Mouse (Mus musculus) heart, postnatal 14 days (tissue): Measurements from ENCODE around the gene Fkbp6. TPM values are rescaled to one million over a fixed set of nuclear protein-coding genes. Genes with fewer than 3 reads are reported as not detected.

Experiments used
- DNase-seq, 2 experiments: peaks; one replicate each; pipeline ENCODE4 v3.0.0; 2021 to 2022
- intact Hi-C: fragments of 180-260 bp; cut with DNase I; formaldehyde crosslinking; loops from one replicate; pipeline ENCODE4 v1.15.1; 2025
- total RNA-seq, 2 experiments: library from RNA; stranded (reverse); gene quantifications; 2 replicates each; pipeline ENCODE4 v1.2.3; 2021

The Fkbp6 gene
- total RNA-seq, 2 experiments from 2014 or later = 0.29 to 0.61 TPM

- intact Hi-C loops = loop anchor here (1.0 to 5.0 kb wide), 2 partner anchors 50 to 169 kb away; no protein-coding TSS in a partner anchor
- DNase-seq = peak; percentile 83 to 91
Observed at GRCm38 (mm10) chr5:135286185-135286584, 63.7 kb downstream of the Fkbp6 start.

DNA sequence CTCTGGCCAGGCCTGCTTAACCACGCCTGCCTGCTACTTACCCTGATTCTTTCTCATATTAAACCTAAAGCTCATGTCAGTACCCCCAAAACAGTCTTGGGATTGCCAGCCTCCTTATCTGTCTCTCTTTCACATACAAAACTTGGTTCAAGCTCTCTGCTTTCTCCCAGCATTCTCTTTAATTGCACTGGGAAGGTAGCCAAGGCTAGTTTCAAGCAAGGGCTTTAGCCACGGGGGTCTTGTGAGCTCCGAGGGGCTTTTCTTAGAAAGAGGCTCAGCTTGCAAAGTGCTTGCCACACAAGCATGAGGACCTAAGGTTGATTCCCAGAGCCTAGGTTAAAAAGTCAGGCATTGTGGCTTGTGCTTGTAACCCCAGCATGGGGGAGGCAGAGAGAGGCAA is 64.6 kb downstream of the Fkbp6 start:
- intact Hi-C loops = loop anchor here (5.0 kb wide), 1 partner anchor 168 kb away; no protein-coding TSS in a partner anchor

DNA sequence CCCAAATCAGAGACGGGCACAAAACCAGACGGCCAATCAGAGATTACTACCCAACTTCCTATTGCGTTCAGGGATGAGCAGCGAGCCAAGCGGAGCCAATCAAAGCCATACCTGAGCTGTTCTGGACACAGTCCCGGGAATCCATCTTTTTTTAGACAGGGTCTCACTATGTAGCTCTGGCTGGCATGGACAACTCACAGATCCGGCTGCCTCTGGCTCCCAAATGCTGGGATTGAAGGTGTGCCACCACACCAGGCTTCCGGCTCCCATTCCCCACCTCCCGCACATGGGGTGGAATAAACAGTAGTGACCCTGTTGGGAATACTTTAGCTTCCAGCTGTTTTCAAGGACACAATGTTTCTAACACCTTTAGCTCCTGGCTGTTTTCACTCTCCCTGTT is 69.6 kb downstream of the Fkbp6 start:
- DNase-seq = peak in 1 of 2 experiments; percentile 33
- intact Hi-C loops = loop anchor here (5.0 kb wide), 1 partner anchor 263 kb away; no protein-coding TSS in a partner anchor

More for the DNA sequence above, 64.6 kb downstream of the Fkbp6 start:
- no peak for DNase-seq

- intact Hi-C loops = no loop called here
- DNase-seq = no peak
Observed at GRCm38 (mm10) chr5:135276597-135276996, 73.2 kb downstream of the Fkbp6 start.

DNA sequence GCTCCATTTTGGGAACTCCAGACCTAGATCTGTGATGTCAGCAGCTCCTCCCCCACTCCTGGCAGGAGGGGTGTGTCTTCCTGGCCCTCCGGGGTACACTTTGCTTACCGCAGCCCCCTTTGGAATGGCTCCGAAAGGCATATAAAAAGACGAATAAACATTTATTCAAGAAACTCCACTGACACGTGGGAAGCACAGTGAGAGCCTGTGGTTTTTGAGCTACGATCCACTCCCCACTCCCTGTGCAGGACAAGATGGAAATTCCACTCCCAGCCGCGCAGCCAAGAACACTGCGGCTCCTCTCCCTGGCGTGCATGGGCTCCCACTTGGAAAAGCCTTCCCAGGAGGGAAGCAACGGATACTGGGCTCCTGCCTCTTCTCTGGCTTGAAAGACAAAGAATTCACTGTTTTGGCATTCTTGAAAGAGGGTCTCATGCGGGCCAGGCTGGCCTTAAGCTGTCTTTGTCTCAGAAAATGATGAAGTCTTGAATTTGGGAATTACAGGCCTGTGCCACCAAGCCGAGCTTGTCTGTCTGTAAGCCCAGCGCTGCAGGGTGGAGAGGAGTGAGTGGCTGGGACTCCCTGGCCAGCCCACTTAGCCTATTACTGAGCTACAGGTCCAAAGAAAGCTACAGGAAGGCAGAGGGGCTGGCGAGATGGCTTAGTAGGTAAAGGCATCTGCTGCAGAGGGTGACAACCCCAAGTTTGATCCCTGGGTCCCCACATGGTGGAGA is 75.0 kb downstream of the Fkbp6 start:
- DNase-seq = peak in 1 of 2 experiments; percentile 14

GRCm38 (mm10) chr5:135271563-135272165 is 78.2 kb downstream of the Fkbp6 start:
- DNase-seq = peak; percentile 51 to 58
- intact Hi-C loops = no loop called here

More for the DNA sequence above, 75.0 kb downstream of the Fkbp6 start:
- intact Hi-C loops = no loop called here

GRCm38 (mm10) chr5:135270361-135270760 is 79.5 kb downstream of the Fkbp6 start:
- no peak for DNase-seq
- intact Hi-C loops = no loop called here

DNA sequence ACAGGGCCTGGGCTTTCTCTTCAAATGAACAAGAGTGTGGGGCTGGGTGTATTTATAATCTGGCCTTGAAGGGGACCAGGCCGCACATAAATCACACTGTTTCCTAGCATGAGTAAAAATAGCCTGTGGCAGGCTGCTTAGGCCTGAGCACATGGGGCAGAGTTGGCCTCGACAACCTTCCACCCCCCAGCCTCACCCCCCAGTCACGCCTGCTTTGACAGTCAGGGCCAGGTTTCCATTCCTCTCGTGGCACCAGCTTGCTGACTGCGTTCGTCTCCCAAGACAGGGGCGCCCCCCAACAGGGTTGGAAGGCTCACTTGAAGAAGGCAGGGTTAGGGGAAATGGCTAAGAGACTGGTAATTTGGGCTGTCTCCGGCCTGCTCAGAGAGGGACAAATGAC is 80.4 kb downstream of the Fkbp6 start:
- intact Hi-C loops = no loop called here
- DNase-seq = no peak

- intact Hi-C loops = no loop called here
- DNase-seq = peak in 1 of 2 experiments; percentile 13
Observed at GRCm38 (mm10) chr5:135264548-135264947, 85.3 kb downstream of the Fkbp6 start.

GRCm38 (mm10) chr5:135263866-135264503 is 85.9 kb downstream of the Fkbp6 start:
- DNase-seq = peak; percentile 55 to 57
- intact Hi-C loops = no loop called here

- intact Hi-C loops = no loop called here
- peak in 1 of 2 experiments; percentile 29 for DNase-seq
Observed at GRCm38 (mm10) chr5:135258280-135259150, 91.3 kb downstream of the Fkbp6 start.

DNA sequence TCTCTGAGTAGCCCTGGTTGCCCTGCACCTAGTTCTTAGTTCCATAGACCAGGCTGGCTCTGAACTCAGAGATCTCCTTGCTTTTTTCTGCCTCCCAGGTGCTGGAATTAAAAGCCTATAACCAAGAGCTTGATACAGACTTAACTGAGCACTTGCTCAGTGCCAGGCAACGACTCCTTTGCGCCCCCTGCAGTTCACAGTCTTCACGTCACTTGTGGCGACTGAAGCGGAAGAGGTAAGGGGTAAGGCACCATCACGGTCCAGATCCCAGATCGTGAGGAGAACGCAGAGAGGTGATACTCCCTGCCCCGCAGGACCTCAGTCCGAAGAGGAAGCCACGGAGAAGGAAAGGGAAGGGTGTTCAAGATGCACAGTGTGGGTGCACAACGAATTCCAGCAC is 92.3 kb downstream of the Fkbp6 start:
- intact Hi-C loops = no loop called here
- no peak for DNase-seq

DNA sequence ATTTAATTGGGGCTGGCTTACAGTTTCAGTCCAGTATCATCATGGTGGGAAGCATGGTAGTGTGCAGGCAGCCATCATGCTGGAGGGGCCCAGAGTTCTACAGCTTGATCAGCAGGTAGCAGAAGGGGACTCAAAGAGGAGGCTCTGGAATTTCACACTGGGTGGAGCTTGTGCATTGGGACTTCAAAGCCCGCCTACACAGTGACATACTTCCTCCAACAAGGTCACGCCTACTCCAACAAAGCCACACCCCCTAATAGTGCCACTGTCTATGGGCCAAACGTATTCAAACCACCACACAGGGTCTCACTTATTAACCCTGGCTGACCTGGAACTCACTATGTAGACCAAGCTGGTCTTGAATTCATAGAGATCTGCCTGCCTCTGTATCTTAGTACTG is 93.7 kb downstream of the Fkbp6 start:
- no peak for DNase-seq
- intact Hi-C loops = no loop called here

DNA sequence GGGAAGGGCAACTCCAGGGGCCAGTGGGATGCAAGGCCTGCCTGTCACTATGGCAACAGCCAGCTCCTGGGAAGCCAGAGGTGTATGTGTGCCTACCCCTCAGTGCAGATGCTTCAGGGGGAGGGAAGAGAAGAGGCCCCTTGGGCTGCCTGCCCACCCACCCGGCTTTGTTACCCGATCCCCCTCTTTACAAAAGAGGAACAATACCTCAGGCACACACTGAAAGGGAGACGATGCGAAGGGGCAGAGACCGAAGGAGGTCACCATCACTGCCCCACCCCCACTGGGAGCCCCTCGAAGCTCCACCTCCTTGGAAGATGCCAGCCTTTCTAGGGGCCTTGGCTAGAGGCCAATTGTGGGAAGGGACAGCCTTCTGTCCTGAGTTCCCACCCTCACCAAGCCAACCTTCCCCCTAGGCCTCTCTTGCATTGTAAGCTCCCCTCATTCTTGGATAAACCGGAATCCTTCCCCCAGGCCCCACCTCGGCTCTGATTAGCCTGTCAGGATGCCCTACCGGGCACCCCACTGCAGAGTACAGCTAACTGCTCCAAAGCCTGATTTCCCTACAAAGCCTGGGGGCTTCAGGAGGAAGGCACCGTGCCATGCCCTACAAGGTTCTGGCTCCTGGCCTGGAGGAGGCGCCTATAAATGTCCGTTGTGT is 96.0 kb downstream of the Fkbp6 start:
- intact Hi-C loops = no loop called here
- DNase-seq = no peak

GRCm38 (mm10) chr5:135251079-135251454 is 98.8 kb downstream of the Fkbp6 start, which contains the start of gene Fzd9:
Gene Fzd9, minus strand, starts transcription at chr5:135251230.
- intact Hi-C loops = no loop called here

GRCm38 (mm10) chr5:135250186-135251078 is 99.4 kb downstream of the Fkbp6 start:
- DNase-seq = peak; percentile 19 to 28
- intact Hi-C loops = no loop called here

More at GRCm38 (mm10) chr5:135251079-135251454, 98.8 kb downstream of the Fkbp6 start, which contains the start of gene Fzd9:
- peak; percentile 89 to 93 for DNase-seq

GRCm38 (mm10) chr5:135248956-135249676 is 100.7 kb downstream of the Fkbp6 start:
- intact Hi-C loops = no loop called here
- no peak for DNase-seq

DNA sequence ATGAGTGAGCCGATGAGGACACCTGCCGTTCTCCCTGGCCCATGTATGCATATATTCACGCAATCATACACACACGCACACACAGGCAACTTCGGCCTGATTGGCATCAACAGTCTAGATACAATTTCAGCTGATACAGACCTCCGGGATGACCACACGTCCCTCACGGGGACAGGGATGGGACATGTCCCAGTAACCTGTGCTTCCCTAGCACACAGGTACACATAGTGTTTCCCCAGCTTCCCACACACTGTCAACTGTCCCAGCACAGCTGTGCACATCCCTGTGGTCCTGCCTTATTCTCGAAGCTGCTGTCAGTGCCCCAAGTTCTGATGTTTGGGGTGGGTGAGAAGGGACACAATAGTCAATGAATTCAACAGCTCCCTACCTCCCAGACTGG is 102.5 kb downstream of the Fkbp6 start:
- no peak for DNase-seq
- intact Hi-C loops = no loop called here
